Mouse (Mus musculus) MEL (cell line): ENCODE data around the gene 1600002K03Rik. TPM values are rescaled to one million over a fixed set of nuclear protein-coding genes. Genes with fewer than 3 reads are reported as not detected.

Experiments
- DNase-seq: peaks from one replicate; pipeline ENCODE4 v3.0.0; 2011; ENCODE audit warnings: low read depth, low spot score
- H3K27ac ChIP-seq: 2 replicates; pipeline ENCODE4 v1.5.1; 2012; ENCODE audit warnings: low read depth, mild to moderate bottlenecking, control low read depth, low read length, moderate library complexity; ENCODE audit not compliant: control insufficient read depth
- H3K27me3 ChIP-seq, 2 experiments: fragments of 150-350 bp in 1 of 2; sonication (generic) in 1 of 2; 2 replicates each; pipeline ENCODE4 v1.6.1; 2012; ENCODE audit warnings: low read length in 2 of 2, mild to moderate bottlenecking in 2 of 2, improper control_type of control experiment in 1 of 2, moderate library complexity in 1 of 2; ENCODE audit not compliant: insufficient read depth in 2 of 2, control insufficient read depth in 1 of 2
- H3K36me3 ChIP-seq, 2 experiments: 2 replicates each; pipeline ENCODE4 v1.6.1; 2012 to 2014; ENCODE audit warnings: low read length in 2 of 2, improper control_type of control experiment in 1 of 2, inconsistent platforms in 1 of 2, mild to moderate bottlenecking in 1 of 2; ENCODE audit not compliant: insufficient read depth in 2 of 2, control insufficient read depth in 1 of 2
- H3K4me1 ChIP-seq, 2 experiments: fragments of 150-350 bp in 1 of 2; sonication (generic) in 1 of 2; 2 replicates each; pipeline ENCODE4 v1.6.1; 2012; ENCODE audit warnings: low read length in 2 of 2, improper control_type of control experiment in 1 of 2, mild to moderate bottlenecking in 1 of 2; ENCODE audit not compliant: insufficient read depth in 2 of 2, control insufficient read depth in 1 of 2
- H3K4me3 ChIP-seq, 2 experiments: fragments of 150-350 bp in 1 of 2; sonication (generic) in 1 of 2; 2 replicates each; pipeline ENCODE4 v1.5.1; 2012; ENCODE audit warnings: low read depth in 2 of 2, low read length in 2 of 2, mild to moderate bottlenecking in 2 of 2, moderate library complexity in 2 of 2, control low read depth in 1 of 2, improper control_type of control experiment in 1 of 2; ENCODE audit not compliant: control insufficient read depth in 1 of 2, insufficient read depth in 1 of 2
- H3K79me2 ChIP-seq: 2 replicates; pipeline ENCODE4 v1.6.1; 2012; ENCODE audit warnings: mild to moderate bottlenecking, low read length, moderate library complexity; ENCODE audit not compliant: control insufficient read depth, poor library complexity, insufficient read depth
- H3K9ac ChIP-seq: 2 replicates; pipeline ENCODE4 v1.6.1; 2012; ENCODE audit warnings: low read depth, mild to moderate bottlenecking, control low read depth, low read length, moderate library complexity; ENCODE audit not compliant: control insufficient read depth, poor library complexity, severe bottlenecking
- H3K9me3 ChIP-seq: fragments of 150-350 bp; sonication (generic); replicated peaks from 2 replicates; pipeline ENCODE4 v1.6.1; 2012; ENCODE audit warnings: mild to moderate bottlenecking, low read length, improper control_type of control experiment, moderate library complexity; ENCODE audit not compliant: insufficient read depth
- BHLHE40 ChIP-seq: IDR thresholded peaks from 2 replicates; pipeline ENCODE4 v1.6.1; 2012; ENCODE audit warnings: low read depth, mild to moderate bottlenecking, inconsistent platforms, low read length, improper control_type of control experiment, borderline replicate concordance
- CHD1 ChIP-seq: IDR thresholded peaks from 2 replicates; pipeline ENCODE4 v1.6.1; 2012; ENCODE audit warnings: low read depth, mild to moderate bottlenecking, inconsistent platforms, low read length, improper control_type of control experiment
- CHD2 ChIP-seq: IDR thresholded peaks from 2 replicates; pipeline ENCODE4 v1.6.1; 2011; ENCODE audit warnings: low read length, improper control_type of control experiment
- CTCF ChIP-seq, 3 experiments: IDR thresholded peaks in 2 of 3; conservative IDR thresholded peaks in 1 of 3; 2 replicates each; pipeline ENCODE4 v1.5.1; 2011 to 2012; ENCODE audit warnings: low read length in 3 of 3, low read depth in 2 of 3, mild to moderate bottlenecking in 2 of 3, improper control_type of control experiment in 1 of 3, inconsistent platforms in 1 of 3, mixed read lengths in 1 of 3, moderate library complexity in 1 of 3; ENCODE audit not compliant: control insufficient read depth in 1 of 3, insufficient read depth in 1 of 3, poor library complexity in 1 of 3, severe bottlenecking in 1 of 3
- E2F4 ChIP-seq: IDR thresholded peaks from 2 replicates; pipeline ENCODE4 v1.6.1; 2011; ENCODE audit warnings: low read depth, low read length, improper control_type of control experiment, borderline replicate concordance
- ELF1 ChIP-seq: IDR thresholded peaks from 2 replicates; pipeline ENCODE4 v1.6.1; 2014; ENCODE audit warnings: low read depth, mild to moderate bottlenecking, inconsistent platforms, low read length, improper control_type of control experiment, moderate library complexity
- EP300 ChIP-seq, 2 experiments: IDR thresholded peaks; 2 replicates each; pipeline ENCODE4 v1.6.1; 2011; ENCODE audit warnings: improper control_type of control experiment in 2 of 2, low read length in 2 of 2, low read depth in 1 of 2, mild to moderate bottlenecking in 1 of 2
- ETS1 ChIP-seq: IDR thresholded peaks from 2 replicates; pipeline ENCODE4 v1.6.1; 2012; ENCODE audit warnings: low read depth, mild to moderate bottlenecking, inconsistent platforms, low read length, improper control_type of control experiment, moderate library complexity
- GABPA ChIP-seq: IDR thresholded peaks from 2 replicates; pipeline ENCODE4 v1.6.1; 2012; ENCODE audit warnings: low read depth, mild to moderate bottlenecking, inconsistent platforms, low read length, improper control_type of control experiment, moderate library complexity
- GATA1 ChIP-seq: IDR thresholded peaks from 2 replicates; pipeline ENCODE4 v1.6.1; 2011; ENCODE audit warnings: low read depth, low read length, improper control_type of control experiment
- HCFC1 ChIP-seq: IDR thresholded peaks from 2 replicates; pipeline ENCODE4 v1.6.1; 2012; ENCODE audit warnings: low read depth, mild to moderate bottlenecking, inconsistent platforms, low read length, improper control_type of control experiment, moderate library complexity
- JUND ChIP-seq: IDR thresholded peaks from 2 replicates; pipeline ENCODE4 v1.6.1; 2011; ENCODE audit warnings: low read depth, mild to moderate bottlenecking, improper control_type of control experiment, low read length
- MAFK ChIP-seq: IDR thresholded peaks from 2 replicates; pipeline ENCODE4 v1.6.1; 2011; ENCODE audit warnings: low read depth, mild to moderate bottlenecking, low read length, improper control_type of control experiment, borderline replicate concordance
- MAZ ChIP-seq: IDR thresholded peaks from 2 replicates; pipeline ENCODE4 v1.6.1; 2012; ENCODE audit warnings: low read depth, mild to moderate bottlenecking, inconsistent platforms, low read length, improper control_type of control experiment
- MEF2A ChIP-seq: IDR thresholded peaks from 2 replicates; pipeline ENCODE4 v1.6.1; 2014; ENCODE audit warnings: low read depth, mild to moderate bottlenecking, inconsistent platforms, low read length, improper control_type of control experiment; ENCODE audit not compliant: poor library complexity, insufficient replicate concordance, severe bottlenecking; ENCODE audit errors: extremely low read depth
- MYC ChIP-seq: IDR thresholded peaks from 2 replicates; pipeline ENCODE4 v1.6.1; 2011; ENCODE audit warnings: low read depth, mild to moderate bottlenecking, low read length, improper control_type of control experiment, moderate library complexity
- NELFE ChIP-seq: IDR thresholded peaks from 2 replicates; pipeline ENCODE4 v1.6.1; 2011; ENCODE audit warnings: low read depth, low read length, improper control_type of control experiment
- NRF1 ChIP-seq: IDR thresholded peaks from 2 replicates; pipeline ENCODE4 v1.6.1; 2014; ENCODE audit warnings: low read depth, mild to moderate bottlenecking, inconsistent platforms, low read length, improper control_type of control experiment, moderate library complexity; ENCODE audit not compliant: poor library complexity, insufficient read depth, severe bottlenecking
- POLR2AphosphoS5 ChIP-seq: IDR thresholded peaks from 2 replicates; pipeline ENCODE4 v1.6.1; 2012; ENCODE audit warnings: low read depth, borderline replicate concordance, mild to moderate bottlenecking, inconsistent platforms, low read length, moderate library complexity, mixed read lengths
- RCOR1 ChIP-seq: IDR thresholded peaks from 2 replicates; pipeline ENCODE4 v1.6.1; 2012; ENCODE audit warnings: low read depth, mild to moderate bottlenecking, inconsistent platforms, low read length, improper control_type of control experiment
- SIN3A ChIP-seq: IDR thresholded peaks from 2 replicates; pipeline ENCODE4 v1.6.1; 2012; ENCODE audit warnings: low read length, improper control_type of control experiment, inconsistent platforms
- SMC3 ChIP-seq: IDR thresholded peaks from 2 replicates; pipeline ENCODE4 v1.6.1; 2011; ENCODE audit warnings: low read depth, low read length, improper control_type of control experiment
- TBP ChIP-seq: IDR thresholded peaks from 2 replicates; pipeline ENCODE4 v1.8.0; 2011; ENCODE audit warnings: low read depth, low read length, improper control_type of control experiment
- TCF12 ChIP-seq: IDR thresholded peaks from 2 replicates; pipeline ENCODE4 v1.6.1; 2014; ENCODE audit warnings: low read depth, mild to moderate bottlenecking, inconsistent platforms, low read length, improper control_type of control experiment, moderate library complexity
- UBTF ChIP-seq: IDR thresholded peaks from 2 replicates; pipeline ENCODE4 v1.6.1; 2012; ENCODE audit warnings: low read depth, mild to moderate bottlenecking, inconsistent platforms, low read length, improper control_type of control experiment, moderate library complexity, borderline replicate concordance; ENCODE audit not compliant: insufficient read depth
- USF1 ChIP-seq: IDR thresholded peaks from 2 replicates; pipeline ENCODE4 v1.6.1; 2014; ENCODE audit warnings: low read depth, mild to moderate bottlenecking, inconsistent platforms, low read length, improper control_type of control experiment, moderate library complexity
- ZC3H11A ChIP-seq: IDR thresholded peaks from 2 replicates; pipeline ENCODE4 v1.6.1; 2012; ENCODE audit warnings: low read depth, mild to moderate bottlenecking, inconsistent platforms, low read length, improper control_type of control experiment
- ZKSCAN1 ChIP-seq: IDR thresholded peaks from 2 replicates; pipeline ENCODE4 v1.6.1; 2012; ENCODE audit warnings: low read depth, mild to moderate bottlenecking, inconsistent platforms, low read length, improper control_type of control experiment, moderate library complexity
- ZMIZ1 ChIP-seq: IDR thresholded peaks from 2 replicates; pipeline ENCODE4 v1.6.1; 2012; ENCODE audit warnings: low read depth, mild to moderate bottlenecking, inconsistent platforms, low read length, improper control_type of control experiment, moderate library complexity
- ZNF384 ChIP-seq: IDR thresholded peaks from 2 replicates; pipeline ENCODE4 v1.6.1; 2012; ENCODE audit warnings: low read depth, mild to moderate bottlenecking, inconsistent platforms, low read length, improper control_type of control experiment
- polyA plus RNA-seq, 2 experiments: library from polyadenylated mRNA; stranded (reverse) in 1 of 2; unstranded in 1 of 2; fragments of >175 nt in 1 of 2; fragments of >200 nt in 1 of 2; gene quantifications; 2 replicates each; pipeline versions ENCODE4 v1.2.1 to v1.2.4; 2012; ENCODE audit warnings: low replicate concordance in 2 of 2, low read depth in 1 of 2; ENCODE audit not compliant: insufficient read length in 2 of 2, insufficient read depth in 1 of 2, missing spikeins in 1 of 2
- total RNA-seq: library from RNA; depleted of rRNA; stranded (reverse); fragments of 300-350 nt; gene quantifications from 2 replicates; pipeline ENCODE4 v1.2.3, GENCODE M21; 2012

Gene 1600002K03Rik
- total and polyA plus RNA-seq, 3 experiments: 11.4 to 16.9 TPM; not detected in 1

- no peak overlapping the region for H3K4me3 ChIP-seq
- H3K9me3 ChIP-seq: no peaks in the 10 kb centered on the region
- peaks cover 0 to 45% of the 10 kb centered on the region in 2 experiments; a peak in 3 of 4 replicates for H3K4me1 ChIP-seq
- H3K27ac ChIP-seq: no peak overlapping the region
- TF ChIP-seq NELFE (no peak), CTCF (IDR thresholded peaks at IDR 0.05 in 2 of 3, conservative IDR thresholded peaks at IDR 0.05 in 1 of 3; ENCODE audit: control insufficient read depth in 1 of 3, insufficient read depth in 1 of 3, low read depth in 2 of 3, low read length in 3 of 3, poor library complexity in 1 of 3, severe bottlenecking in 1 of 3) (no peak), MYC (no peak), TBP (no peak), EP300 (IDR thresholded peaks at IDR 0.05; ENCODE audit: low read depth in 1 of 2, low read length in 2 of 2) (no peak), MAZ (no peak), UBTF (no peak), E2F4 (no peak), ZNF384 (no peak), MAFK (no peak), MEF2A (no peak), BHLHE40 (no peak), GABPA (no peak), NRF1 (no peak), SMC3 (no peak), USF1 (no peak)
- H3K9ac ChIP-seq: no peak overlapping the region
- DNase-seq: no peak
- H3K79me2 ChIP-seq: peaks cover 25% of the 10 kb centered on the region
- H3K36me3 ChIP-seq: peaks cover 0 to 16% of the 10 kb centered on the region in 2 experiments; a peak in 2 of 4 replicates
- H3K27me3 ChIP-seq: no peaks in the 10 kb centered on the region
These were observed 29.1 kb upstream of the 1600002K03Rik start for GRCm38 (mm10) chr10:80143664-80144063.

GRCm38 (mm10) chr10:80144159-80144558, 28.6 kb upstream of the 1600002K03Rik start:
- Histone ChIP-seq H3K4me3 (no peak overlapping the region), H3K27ac (no peak overlapping the region), H3K36me3 (peaks cover 0 to 16% of the 10 kb centered on the region in 2 experiments; a peak in 2 of 4 replicates), H3K27me3 (no peaks in the 10 kb centered on the region), H3K4me1 (peaks cover 0 to 45% of the 10 kb centered on the region in 2 experiments; a peak in 3 of 4 replicates), H3K9ac (no peak overlapping the region), H3K79me2 (peaks cover 23% of the 10 kb centered on the region), H3K9me3 (no peaks in the 10 kb centered on the region)
- TF ChIP-seq ELF1: no peak
- TF ChIP-seq USF1: no peak
- TF ChIP-seq POLR2AphosphoS5: no peak
- no peak for TF ChIP-seq CHD2
- TF ChIP-seq CHD1: no peak
- no peak for TF ChIP-seq ZKSCAN1
- TF ChIP-seq ZNF384: no peak
- TF ChIP-seq CTCF (IDR thresholded peaks at IDR 0.05 in 2 of 3, conservative IDR thresholded peaks at IDR 0.05 in 1 of 3; ENCODE audit: control insufficient read depth in 1 of 3, insufficient read depth in 1 of 3, low read depth in 2 of 3, low read length in 3 of 3, poor library complexity in 1 of 3, severe bottlenecking in 1 of 3): no peak
- no peak for TF ChIP-seq HCFC1
- TF ChIP-seq ETS1: no peak
- no peak for TF ChIP-seq ZMIZ1
- no peak for TF ChIP-seq SIN3A
- TF ChIP-seq ZC3H11A: no peak
- no peak for TF ChIP-seq GATA1
- no peak for TF ChIP-seq JUND
- TF ChIP-seq RCOR1: no peak
- no peak for TF ChIP-seq TCF12
- TF ChIP-seq SMC3: no peak
- no peak for DNase-seq
